ENCODE assay signal across 14 mouse cellular contexts in the genomic region with DNA sequence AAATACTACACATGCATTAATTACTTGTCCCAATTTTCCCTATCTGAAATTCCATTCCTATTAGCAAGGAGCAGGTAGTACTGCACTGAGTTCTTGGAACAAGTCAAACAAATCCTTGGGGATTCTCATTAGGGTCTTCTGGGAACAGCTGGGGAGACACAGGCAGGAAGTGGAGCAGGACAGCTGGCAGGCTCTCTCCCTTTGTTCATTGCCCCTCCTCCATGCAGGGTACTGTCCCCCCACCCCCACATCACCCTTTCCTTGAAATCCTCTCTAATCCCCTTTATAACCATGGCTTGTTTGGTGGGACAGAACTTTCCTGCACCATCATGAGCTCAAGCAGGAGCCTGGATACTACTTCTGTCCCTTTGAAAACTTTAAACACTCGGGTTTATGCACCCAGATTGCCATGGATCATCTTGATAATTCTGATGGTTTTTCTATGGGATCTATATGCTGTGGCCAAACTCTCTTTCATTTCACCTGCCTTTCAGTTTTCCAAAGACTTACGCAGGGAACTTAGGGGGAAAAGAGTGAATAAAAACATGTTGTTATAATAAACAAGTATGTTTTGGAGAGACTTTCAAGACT.
DNase-seq lines count a peak whose midpoint lies in the region; ATAC-seq lines count a peak whose summit lies in the region.
"Had no signal": no experiment of that assay in that cellular context is flagged by ENCODE, and none has a peak within 500 bp of the region (broad histone marks: within the 10 kb centered on the region; RNA-seq: fewer than 3 reads in every experiment).

No protein-coding gene starts in this region.

- no peaks in the 10 kb centered on the region for H3K27me3 ChIP-seq in forebrain, embryonic 13.5 days
- H3K27me3 ChIP-seq in forebrain, embryonic 15.5 days: no peaks in the 10 kb centered on the region
- no peaks in the 10 kb centered on the region for H3K27me3 ChIP-seq in neural tube, embryonic 11.5 days (ENCODE audit: control insufficient read depth, insufficient read depth, low read length)
- H3K27me3 ChIP-seq in midbrain, embryonic 13.5 days: no peaks in the 10 kb centered on the region
- H3K27me3 ChIP-seq: embryonic facial prominence, embryonic 15.5 days; liver, embryonic 15.5 days had no signal

- no peak overlapping the region for H3K4me3 ChIP-seq in forebrain, embryonic 13.5 days
- no peak overlapping the region for H3K4me3 ChIP-seq in forebrain, embryonic 15.5 days
- H3K4me3 ChIP-seq in neural tube, embryonic 11.5 days (ENCODE audit: low read depth, low read length): no peak overlapping the region
- no peak overlapping the region for H3K4me3 ChIP-seq in midbrain, embryonic 13.5 days (replicated peaks)
- H3K4me3 ChIP-seq: embryonic facial prominence, embryonic 15.5 days; heart, embryonic 10.5 days; liver, embryonic 15.5 days had no signal

- H3K27ac ChIP-seq in forebrain, embryonic 13.5 days: no peak overlapping the region
- H3K27ac ChIP-seq in forebrain, embryonic 15.5 days (replicated peaks): no peak overlapping the region
- no peak overlapping the region for H3K27ac ChIP-seq in neural tube, embryonic 11.5 days (ENCODE audit: low read depth, low read length)
- no peak overlapping the region for H3K27ac ChIP-seq in midbrain, embryonic 13.5 days
- H3K27ac ChIP-seq: embryonic facial prominence, embryonic 15.5 days; heart, embryonic 10.5 days; liver, embryonic 15.5 days had no signal

- no peak overlapping the region for H3K9ac ChIP-seq in forebrain, embryonic 13.5 days
- H3K9ac ChIP-seq in forebrain, embryonic 15.5 days (replicated peaks): no peak overlapping the region
- no peak overlapping the region for H3K9ac ChIP-seq in neural tube, embryonic 11.5 days (ENCODE audit: low read length)
- H3K9ac ChIP-seq in midbrain, embryonic 13.5 days (replicated peaks): no peak overlapping the region
- H3K9ac ChIP-seq: embryonic facial prominence, embryonic 15.5 days; liver, embryonic 15.5 days had no signal

- no peaks in the 10 kb centered on the region for H3K9me3 ChIP-seq in forebrain, embryonic 13.5 days (replicated peaks)
- no peaks in the 10 kb centered on the region for H3K9me3 ChIP-seq in forebrain, embryonic 15.5 days
- H3K9me3 ChIP-seq in neural tube, embryonic 11.5 days (ENCODE audit: control insufficient read depth, low read length): no peaks in the 10 kb centered on the region
- H3K9me3 ChIP-seq in midbrain, embryonic 13.5 days: no peaks in the 10 kb centered on the region
- H3K9me3 ChIP-seq: embryonic facial prominence, embryonic 15.5 days; heart, embryonic 10.5 days; liver, embryonic 15.5 days had no signal

- intact Hi-C loops in heart, postnatal 36 days (cut with DNase I): no loop called here

- WGBS in forebrain, embryonic 13.5 days: 38% methylated on average over 2 of the region's 2 CpGs
- 35% methylated on average over 2 of the region's 2 CpGs for WGBS in forebrain, embryonic 15.5 days
- 64% methylated on average over 2 of the region's 2 CpGs for WGBS in neural tube, embryonic 11.5 days
- WGBS in midbrain, embryonic 13.5 days: 34% methylated on average over 2 of the region's 2 CpGs

- H3K4me1 ChIP-seq in forebrain, embryonic 13.5 days: 0 out of 2 replicates have a peak, but pooled peaks cover 3% of the 10 kb centered on the region
- H3K4me1 ChIP-seq in forebrain, embryonic 15.5 days: no peaks in the 10 kb centered on the region
- no peaks in the 10 kb centered on the region for H3K4me1 ChIP-seq in neural tube, embryonic 11.5 days (ENCODE audit: control insufficient read depth, insufficient read depth, low read length)
- peaks cover 9% of the 10 kb centered on the region; the same call in 1 of the 2 replicates for H3K4me1 ChIP-seq in midbrain, embryonic 13.5 days (replicated peaks)
- H3K4me1 ChIP-seq: embryonic facial prominence, embryonic 15.5 days; heart, embryonic 10.5 days; liver, embryonic 15.5 days had no signal

- H3K36me3 ChIP-seq in forebrain, embryonic 13.5 days (ENCODE audit: poor library complexity, severe bottlenecking): no peaks in the 10 kb centered on the region
- H3K36me3 ChIP-seq in forebrain, embryonic 15.5 days: no peaks in the 10 kb centered on the region
- H3K36me3 ChIP-seq in neural tube, embryonic 11.5 days (ENCODE audit: control insufficient read depth, insufficient read depth, low read length): no peaks in the 10 kb centered on the region
- H3K36me3 ChIP-seq in midbrain, embryonic 13.5 days: no peaks in the 10 kb centered on the region
- H3K36me3 ChIP-seq: embryonic facial prominence, embryonic 15.5 days; heart, embryonic 10.5 days; liver, embryonic 15.5 days had no signal

- H3K4me2 ChIP-seq in forebrain, embryonic 13.5 days: no peak overlapping the region
- H3K4me2 ChIP-seq in forebrain, embryonic 15.5 days (replicated peaks): no peak overlapping the region
- no peak overlapping the region for H3K4me2 ChIP-seq in neural tube, embryonic 11.5 days (ENCODE audit: low read depth)
- H3K4me2 ChIP-seq in midbrain, embryonic 13.5 days (replicated peaks): no peak overlapping the region
- H3K4me2 ChIP-seq: embryonic facial prominence, embryonic 15.5 days; liver, embryonic 15.5 days had no signal

- peak; percentile 19 for DNase-seq in neural tube, embryonic 11.5 days (ENCODE audit: low spot score)
- no peak for DNase-seq in neural tube, embryonic 10.5 days (ENCODE audit: extremely low spot score, low spot score)
- DNase-seq in heart, postnatal 36 days: no peak
- DNase-seq in testis, postnatal 14 days (ENCODE audit: low spot score): no peak
- DNase-seq: B cell, adult 2 months; cerebellum, adult 8-10 months; kidney, adult 11 months had no signal

- ATAC-seq in forebrain, embryonic 13.5 days: peak; percentile 41; the same call in 1 of the 2 replicates
- ATAC-seq in forebrain, embryonic 15.5 days (replicated peaks): no peak
- no peak for ATAC-seq in neural tube, embryonic 11.5 days (ENCODE audit: insufficient read depth, low FRiP score, low TSS enrichment)
- peak; percentile 75; the same call in 1 of the 2 replicates for ATAC-seq in midbrain, embryonic 13.5 days
- ATAC-seq: lung, postnatal 0 days had no signal

Comparison
In these comparisons a context has a peak if more than half of its experiments do, and no peak if none do; other contexts are left out.
1. ATAC-seq: peak in forebrain, embryonic 13.5 days (single experiment) and midbrain, embryonic 13.5 days (single experiment); none in forebrain, embryonic 15.5 days (single experiment) and neural tube, embryonic 11.5 days (single experiment).